In genomic region chr5:127355836-127356235, GRCm38 (mm10) we compare ENCODE assay signal across 14 mouse cellular contexts.
DNase-seq lines count a peak whose midpoint lies in the region; ATAC-seq lines count a peak whose summit lies in the region.
"Had no signal": no experiment of that assay in that cellular context is flagged by ENCODE, and none has a peak within 500 bp of the region (broad histone marks: within the 10 kb centered on the region; RNA-seq: fewer than 3 reads in every experiment).

No protein-coding gene starts in this region.

- peak; percentile 44 for DNase-seq in adrenal gland, adult 2 months
- no peak for DNase-seq in adrenal gland, adult 18-20 months (ENCODE audit: low spot score in 2 of 2)
- DNase-seq in neural tube, embryonic 10.5 days (ENCODE audit: extremely low spot score, low spot score): peak; percentile 38
- no peak for DNase-seq in thymus, postnatal 0 days (ENCODE audit: low spot score)
- DNase-seq in frontal cortex, postnatal 25 days (ENCODE audit: low spot score in 2 of 2): no peak
- no peak for DNase-seq in urinary bladder, adult 18-20 months (ENCODE audit: low spot score in 2 of 2)
- DNase-seq: gastrocnemius, adult 2 months; kidney, adult 11 months; thymus, adult 2 months had no signal

- no peak for ATAC-seq in neural tube, embryonic 15.5 days (ENCODE audit: low FRiP score)
- ATAC-seq in embryonic facial prominence, embryonic 15.5 days (ENCODE audit: insufficient number of reproducible peaks, low FRiP score, low TSS enrichment, low read depth): no peak

- 36% methylated on average over 8 of the region's 8 CpGs for WGBS in neural tube, embryonic 15.5 days
- WGBS in embryonic facial prominence, embryonic 15.5 days: 10% methylated on average over 8 of the region's 8 CpGs

- no peak overlapping the region for H3K9ac ChIP-seq in neural tube, embryonic 15.5 days (replicated peaks)
- no peak overlapping the region for H3K9ac ChIP-seq in embryonic facial prominence, embryonic 15.5 days
- H3K9ac ChIP-seq: liver, embryonic 15.5 days had no signal

- H3K27me3 ChIP-seq in neural tube, embryonic 15.5 days (replicated peaks): no peaks in the 10 kb centered on the region
- H3K27me3 ChIP-seq in embryonic facial prominence, embryonic 15.5 days: no peaks in the 10 kb centered on the region
- H3K27me3 ChIP-seq: liver, embryonic 15.5 days had no signal

- no peaks in the 10 kb centered on the region for H3K4me1 ChIP-seq in neural tube, embryonic 15.5 days
- peaks cover 17% of the 10 kb centered on the region for H3K4me1 ChIP-seq in embryonic facial prominence, embryonic 15.5 days
- H3K4me1 ChIP-seq: liver, embryonic 15.5 days had no signal

- no peak overlapping the region for H3K4me2 ChIP-seq in neural tube, embryonic 15.5 days
- no peak overlapping the region for H3K4me2 ChIP-seq in embryonic facial prominence, embryonic 15.5 days (replicated peaks)
- H3K4me2 ChIP-seq: liver, embryonic 15.5 days had no signal

- no peaks in the 10 kb centered on the region for H3K9me3 ChIP-seq in neural tube, embryonic 15.5 days (replicated peaks)
- no peaks in the 10 kb centered on the region for H3K9me3 ChIP-seq in embryonic facial prominence, embryonic 15.5 days (replicated peaks)
- H3K9me3 ChIP-seq: heart, embryonic 10.5 days had no signal

- no peaks in the 10 kb centered on the region for H3K36me3 ChIP-seq in neural tube, embryonic 15.5 days
- no peaks in the 10 kb centered on the region for H3K36me3 ChIP-seq in embryonic facial prominence, embryonic 15.5 days
- H3K36me3 ChIP-seq: liver, embryonic 15.5 days had no signal

- no peak overlapping the region for H3K27ac ChIP-seq in neural tube, embryonic 15.5 days (replicated peaks)
- 0 out of 2 replicates have a peak overlapping the region, but pooled peaks have one; percentile 8 for H3K27ac ChIP-seq in embryonic facial prominence, embryonic 15.5 days (replicated peaks)
- H3K27ac ChIP-seq: gastrocnemius, adult 2 months; heart, embryonic 10.5 days; liver, embryonic 15.5 days had no signal

- no peak overlapping the region for H3K4me3 ChIP-seq in neural tube, embryonic 15.5 days (replicated peaks)
- H3K4me3 ChIP-seq in embryonic facial prominence, embryonic 15.5 days (replicated peaks): no peak overlapping the region
- H3K4me3 ChIP-seq: gastrocnemius, adult 2 months; heart, embryonic 10.5 days; liver, embryonic 15.5 days; myocyte had no signal

Comparison
In these comparisons a context has a peak if more than half of its experiments do, and no peak if none do; other contexts are left out.
1. DNase-seq: peak in adrenal gland, adult 2 months (single experiment) and neural tube, embryonic 10.5 days (single experiment); none in adrenal gland, adult 18-20 months (0 of 2), thymus, postnatal 0 days (single experiment), frontal cortex, postnatal 25 days (0 of 2) and urinary bladder, adult 18-20 months (0 of 2).